Mouse (Mus musculus) embryonic facial prominence, embryonic 12.5 days (tissue): ENCODE results near the gene Pgpep1. TPM values are rescaled to one million over a fixed set of nuclear protein-coding genes. Genes with fewer than 3 reads are reported as not detected.
A peak's percentile ranks its signal among the peaks of the same experiment; 100 is the strongest.

Experiments
- ATAC-seq: fragments of 200-750 bp; cut with Nextera tagmentation; 2 replicates; pipeline ENCODE4 v1.8.0; 2017; ENCODE audit not compliant: insufficient number of reproducible peaks, insufficient read depth, low FRiP score, low TSS enrichment
- H3K27ac ChIP-seq: fragments of 300-500 bp; sonication (generic); 2 replicates; pipeline ENCODE4 v1.5.1; 2016; ENCODE audit warnings: mild to moderate bottlenecking
- H3K27me3 ChIP-seq: fragments of 300-500 bp; sonication (generic); 2 replicates; pipeline ENCODE4 v1.6.1; 2016; ENCODE audit warnings: mild to moderate bottlenecking, moderate library complexity
- H3K36me3 ChIP-seq: fragments of 300-500 bp; sonication (generic); 2 replicates; pipeline ENCODE4 v1.6.1; 2016; ENCODE audit warnings: mild to moderate bottlenecking
- H3K4me1 ChIP-seq: fragments of 300-500 bp; sonication (generic); 2 replicates; pipeline ENCODE4 v1.6.1; 2016
- H3K4me2 ChIP-seq: fragments of 300-500 bp; sonication (generic); replicated peaks from 2 replicates; pipeline ENCODE4 v1.6.1; 2016; ENCODE audit warnings: mild to moderate bottlenecking, moderate library complexity
- H3K4me3 ChIP-seq: fragments of 300-500 bp; sonication (generic); 2 replicates; pipeline ENCODE4 v1.5.1; 2016; ENCODE audit warnings: mild to moderate bottlenecking
- H3K9ac ChIP-seq: fragments of 300-500 bp; sonication (generic); 2 replicates; pipeline ENCODE4 v1.6.1; 2016; ENCODE audit warnings: mild to moderate bottlenecking, moderate library complexity
- H3K9me3 ChIP-seq: fragments of 300-500 bp; sonication (generic); 2 replicates; pipeline ENCODE4 v1.6.1; 2016; ENCODE audit warnings: mild to moderate bottlenecking, moderate library complexity
- WGBS: fragments of 180-500 bp; shearing (Covaris S2); methylation state at CpG from one replicate; pipeline ENCODE4 v1.1.7; 2016; 5-methylcytosine and 5-hydroxymethylcytosine counted together
- polyA plus RNA-seq: library from polyadenylated mRNA; unstranded; fragments of >200 nt; fragmentation: Nextera tagmentation; extraction: Ambion mirVana; gene quantifications from 2 replicates; pipeline ENCODE4 v1.2.1, GENCODE M21; 2016

Gene Pgpep1
- polyA plus RNA-seq, 1 experiment from 2014 or later, result 59.5 TPM

GRCm38 (mm10) chr8:70698310-70699109 lies 38.3 kb upstream of the Pgpep1 start, which contains the start of gene Jund:
TSS of gene Jund (plus strand) at chr8:70698949.
- Histone ChIP-seq H3K4me1 (peaks cover 50% of the 10 kb centered on the region), H3K9me3 (no peaks in the 10 kb centered on the region), H3K36me3 (peaks cover 9% of the 10 kb centered on the region; the same call in 1 of the 2 replicates), H3K27me3 (no peaks in the 10 kb centered on the region), H3K27ac (peak within 1 kb of the TSS; percentile 98), H3K4me2 (peak within 1 kb of the TSS; percentile 68), H3K9ac (peak within 1 kb of the TSS; percentile 99), H3K4me3 (peak within 1 kb of the TSS; percentile 86)
- WGBS, result under 1% methylated on average over 66 of the region's 69 CpGs
- ATAC-seq, result peak; percentile 83

- H3K9ac ChIP-seq, result peak overlapping the region; percentile 38; the same call in 1 of the 2 replicates
- H3K4me2 ChIP-seq, result peak overlapping the region; percentile 68
- 69% methylated on average over 12 of the region's 12 CpGs for WGBS
- H3K27me3 ChIP-seq, result no peaks in the 10 kb centered on the region
- no peaks in the 10 kb centered on the region for H3K9me3 ChIP-seq
- peak overlapping the region; percentile 86 for H3K4me3 ChIP-seq
- no peaks in the 10 kb centered on the region for H3K36me3 ChIP-seq
- H3K27ac ChIP-seq, result peak overlapping the region; percentile 98
- H3K4me1 ChIP-seq, result peaks cover 50% of the 10 kb centered on the region
- no peak for ATAC-seq
Observed at GRCm38 (mm10) chr8:70697366-70698250, 37.4 kb upstream of the Pgpep1 start.

GRCm38 (mm10) chr8:70696946-70697345 lies 36.8 kb upstream of the Pgpep1 start:
- peak overlapping the region; percentile 6 for H3K4me3 ChIP-seq
- no peaks in the 10 kb centered on the region for H3K36me3 ChIP-seq
- H3K4me1 ChIP-seq, result peaks cover 52% of the 10 kb centered on the region
- WGBS, result 22% methylated on average over 4 of the region's 4 CpGs
- no peaks in the 10 kb centered on the region for H3K27me3 ChIP-seq
- peak overlapping the region; percentile 43 for H3K9ac ChIP-seq
- H3K27ac ChIP-seq, result peak overlapping the region; percentile 98
- no peaks in the 10 kb centered on the region for H3K9me3 ChIP-seq
- peak overlapping the region; percentile 46 for H3K4me2 ChIP-seq
- ATAC-seq, result no peak

- peak overlapping the region; percentile 98 for H3K27ac ChIP-seq
- 6% methylated on average over 29 of the region's 31 CpGs for WGBS
- H3K27me3 ChIP-seq, result no peaks in the 10 kb centered on the region
- H3K36me3 ChIP-seq, result no peaks in the 10 kb centered on the region
- peak overlapping the region; percentile 43 for H3K9ac ChIP-seq
- ATAC-seq, result no peak
- peak overlapping the region; percentile 6 for H3K4me3 ChIP-seq
- no peaks in the 10 kb centered on the region for H3K9me3 ChIP-seq
- H3K4me2 ChIP-seq, result peak overlapping the region; percentile 46
- H3K4me1 ChIP-seq, result peaks cover 53% of the 10 kb centered on the region
Observed at GRCm38 (mm10) chr8:70696019-70696885, 36.1 kb upstream of the Pgpep1 start.

- Histone ChIP-seq H3K27me3 (no peaks in the 10 kb centered on the region), H3K27ac (peak overlapping the region; percentile 98), H3K9ac (no peak overlapping the region), H3K4me2 (peak overlapping the region; percentile 25; the same call in 1 of the 2 replicates), H3K4me1 (peaks cover 49% of the 10 kb centered on the region), H3K36me3 (no peaks in the 10 kb centered on the region), H3K4me3 (no peak overlapping the region), H3K9me3 (no peaks in the 10 kb centered on the region)
- 26% methylated on average over 32 of the region's 32 CpGs for WGBS
- ATAC-seq, result no peak
Observed at GRCm38 (mm10) chr8:70695318-70696018, 35.3 kb upstream of the Pgpep1 start.

GRCm38 (mm10) chr8:70693636-70694035 lies 33.4 kb upstream of the Pgpep1 start:
- H3K27me3 ChIP-seq, result no peaks in the 10 kb centered on the region
- ATAC-seq, result no peak
- H3K9me3 ChIP-seq, result no peaks in the 10 kb centered on the region
- H3K36me3 ChIP-seq, result no peaks in the 10 kb centered on the region
- H3K4me2 ChIP-seq, result no peak overlapping the region
- H3K4me1 ChIP-seq, result peaks cover 52% of the 10 kb centered on the region
- no peak overlapping the region for H3K9ac ChIP-seq
- 63% methylated on average over 5 of the region's 5 CpGs for WGBS
- H3K27ac ChIP-seq, result peak overlapping the region; percentile 19; the same call in 1 of the 2 replicates
- H3K4me3 ChIP-seq, result no peak overlapping the region

GRCm38 (mm10) chr8:70691727-70692231 lies 31.6 kb upstream of the Pgpep1 start:
- Histone ChIP-seq H3K27ac (peak overlapping the region; percentile 81), H3K4me1 (peaks cover 38% of the 10 kb centered on the region), H3K27me3 (no peaks in the 10 kb centered on the region), H3K4me3 (peak overlapping the region; percentile 25), H3K9ac (peak overlapping the region; percentile 51), H3K36me3 (no peaks in the 10 kb centered on the region), H3K9me3 (no peaks in the 10 kb centered on the region), H3K4me2 (peak overlapping the region; percentile 54)
- ATAC-seq, result peak; percentile 58; the same call in 1 of the 2 replicates
- 0% methylated on average over 12 of the region's 20 CpGs for WGBS

GRCm38 (mm10) chr8:70691230-70691629 lies 31.0 kb upstream of the Pgpep1 start:
- Histone ChIP-seq H3K9ac (peak overlapping the region; percentile 51), H3K4me2 (peak overlapping the region; percentile 54), H3K9me3 (no peaks in the 10 kb centered on the region), H3K4me1 (peaks cover 33% of the 10 kb centered on the region), H3K36me3 (0 out of 2 replicates have a peak, but pooled peaks cover 5% of the 10 kb centered on the region), H3K4me3 (peak overlapping the region; percentile 25), H3K27ac (peak overlapping the region; percentile 81), H3K27me3 (no peaks in the 10 kb centered on the region)
- no peak for ATAC-seq
- WGBS, result 46% methylated on average over 4 of the region's 4 CpGs

GRCm38 (mm10) chr8:70689892-70690390 lies 29.8 kb upstream of the Pgpep1 start:
- Histone ChIP-seq H3K36me3 (0 out of 2 replicates have a peak, but pooled peaks cover 6% of the 10 kb centered on the region), H3K4me3 (no peak overlapping the region), H3K4me1 (peaks cover 22% of the 10 kb centered on the region), H3K9ac (no peak overlapping the region), H3K27ac (peak overlapping the region; percentile 2; the same call in 1 of the 2 replicates), H3K9me3 (no peaks in the 10 kb centered on the region), H3K27me3 (no peaks in the 10 kb centered on the region), H3K4me2 (no peak overlapping the region)
- 68% methylated on average over 5 of the region's 5 CpGs for WGBS
- ATAC-seq, result no peak

- Histone ChIP-seq H3K4me3 (no peak overlapping the region), H3K27ac (peak overlapping the region; percentile 17; the same call in 1 of the 2 replicates), H3K27me3 (no peaks in the 10 kb centered on the region), H3K4me1 (peaks cover 19% of the 10 kb centered on the region), H3K9me3 (no peaks in the 10 kb centered on the region), H3K9ac (no peak overlapping the region), H3K4me2 (no peak overlapping the region), H3K36me3 (0 out of 2 replicates have a peak, but pooled peaks cover 6% of the 10 kb centered on the region)
- ATAC-seq, result no peak
- 90% methylated on average over 3 of the region's 3 CpGs for WGBS
Observed at GRCm38 (mm10) chr8:70688136-70688535, 27.9 kb upstream of the Pgpep1 start.
